Mouse (Mus musculus) neutrophil, adult 59 days (primary cell): ENCODE measurements around the gene Catip. TPM values are rescaled to one million over a fixed set of nuclear protein-coding genes. Genes with fewer than 3 reads are reported as not detected.

ENCODE experiments used
- total RNA-seq, 2 experiments: library from RNA; stranded (reverse); gene quantifications; 1 replicate in 1 of 2; 2 replicates in 1 of 2; pipeline ENCODE4 v1.2.4; 2023

The Catip gene
- total RNA-seq, result under 1 TPM in 1 of 2 experiments, not detected in 1; 0.18 TPM

DNA sequence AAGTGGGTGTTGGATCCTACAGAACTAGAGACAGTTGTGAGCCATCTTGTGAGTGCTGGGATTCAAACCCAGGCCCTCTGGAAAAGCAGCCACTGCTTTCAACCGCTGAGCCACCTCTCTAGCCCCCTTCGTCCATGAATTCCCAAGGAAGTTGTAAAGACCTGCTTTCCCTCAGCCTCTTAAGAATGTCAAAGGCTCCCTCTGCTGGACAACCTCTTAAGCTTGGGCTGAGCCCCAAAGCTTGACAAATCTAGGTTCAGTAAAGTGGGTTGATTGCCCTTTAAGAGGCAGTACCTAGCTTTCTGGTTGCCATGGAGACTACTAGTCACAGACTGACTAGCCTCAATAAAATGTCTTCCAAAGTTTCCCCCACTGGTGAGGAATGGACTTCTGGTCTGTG is at the start of gene Catip:
Gene Catip (plus strand): TSS at position 297 of the 400 bp plus-strand sequence.

GRCm38 (mm10) chr1:74374980-74375379 is 13.1 kb downstream of the Catip start, which contains the start of gene Slc11a1:
Slc11a1 (plus strand) TSS chr1:74375195.

GRCm38 (mm10) chr1:74390924-74391748 is 29.2 kb downstream of the Catip start, which contains the start of gene Ctdsp1:
Ctdsp1 (plus strand) TSS chr1:74391509.

DNA sequence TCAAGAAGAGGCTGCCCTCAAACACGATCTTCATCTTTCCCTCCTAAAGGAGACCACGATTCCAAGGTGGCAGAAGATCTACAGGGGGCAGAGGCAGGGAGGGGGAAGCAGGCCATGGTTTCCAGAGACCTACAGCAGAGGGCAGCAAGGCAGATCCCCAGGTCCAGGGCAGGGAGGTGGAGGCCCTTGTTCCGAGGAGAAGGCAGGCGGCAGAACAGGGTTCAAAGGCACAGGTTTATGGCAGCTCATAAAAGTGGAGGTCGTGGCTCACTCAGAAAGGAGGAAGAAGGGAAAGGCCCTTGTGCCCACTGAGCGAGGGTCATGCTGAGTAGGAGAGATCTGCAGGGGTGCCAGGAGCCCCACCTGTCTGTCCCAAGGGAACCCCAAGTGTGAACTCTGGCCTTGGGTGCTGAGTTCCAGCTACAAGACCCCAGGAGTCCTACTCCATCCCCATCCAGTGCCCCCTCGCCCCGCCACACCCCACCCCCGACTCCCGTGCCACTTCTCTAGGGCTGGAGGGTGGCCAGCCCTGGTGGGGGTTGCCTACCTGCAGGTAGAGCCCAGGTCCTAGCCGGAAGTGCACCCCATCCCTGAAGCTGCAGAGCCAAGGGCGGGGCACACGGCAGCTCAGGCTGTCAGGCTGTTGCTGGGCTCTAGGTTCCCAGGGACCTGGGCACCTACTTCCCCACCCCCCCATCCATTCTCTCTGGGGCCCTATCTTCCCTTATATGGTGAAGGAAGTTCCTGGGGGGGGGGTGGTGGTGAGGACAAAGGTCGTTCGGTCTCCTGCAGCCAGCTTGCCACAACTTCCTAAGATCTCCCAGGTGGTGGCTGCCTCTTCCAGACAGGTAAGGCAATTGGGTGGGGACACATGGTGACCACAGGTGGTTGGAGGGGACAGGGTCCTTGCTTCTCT is 46.9 kb downstream of the Catip start, which contains the start of gene Vil1:
Gene Vil1 (plus strand): TSS at position 788 of the 916 bp plus-strand sequence.

Other genes with a start within 250 kb of the Catip start
- gene Tns1, start 237.7 kb upstream of the Catip start, total RNA-seq, result 10 to 100 TPM in 1 of 2 experiments, 1 to 10 TPM in 1; 7.9 to 15.2 TPM
- 1 to 10 TPM; 3.2 to 4.6 TPM for gene Rufy4, start 236.6 kb upstream of the Catip start, total RNA-seq
- 100 to 1,000 TPM; 381 to 406 TPM for gene Cxcr2, start 208.1 kb upstream of the Catip start, total RNA-seq
- gene Cxcr1, start 167.5 kb upstream of the Catip start, total RNA-seq, result 1 to 10 TPM in 1 of 2 experiments, under 1 TPM in 1; 0.68 to 1.2 TPM
- gene Arpc2, start 126.0 kb upstream of the Catip start, total RNA-seq, result 100 to 1,000 TPM; 680 to 729 TPM
- gene Gpbar1, start 83.6 kb upstream of the Catip start, total RNA-seq, result under 1 TPM; 0.49 to 0.56 TPM
- 10 to 100 TPM; 65.6 to 68.3 TPM for gene Aamp, start 77.4 kb upstream of the Catip start, total RNA-seq
- 10 to 100 TPM; 12.1 to 15.3 TPM for gene Pnkd, start 77.2 kb upstream of the Catip start, total RNA-seq
- 10 to 100 TPM; 13.9 to 17.4 TPM for gene Tmbim1, start 56.5 kb upstream of the Catip start, total RNA-seq
- 100 to 1,000 TPM; 207 to 235 TPM for gene Slc11a1, start 13.1 kb downstream of the Catip start, total RNA-seq
- 100 to 1,000 TPM; 148 to 172 TPM for gene Ctdsp1, start 29.4 kb downstream of the Catip start, total RNA-seq
- under 1 TPM; 0.31 to 0.53 TPM for gene Vil1, start 47.3 kb downstream of the Catip start, total RNA-seq
- 10 to 100 TPM; 24.9 to 25.0 TPM for gene Cnot9, start 143.9 kb downstream of the Catip start, total RNA-seq
- gene Plcd4, start 180.8 kb downstream of the Catip start, total RNA-seq, result not detected
- gene Usp37, start 182.2 kb downstream of the Catip start, total RNA-seq, result 10 to 100 TPM; 15.6 to 15.7 TPM
- 10 to 100 TPM; 20.8 to 21.7 TPM for gene Zfp142, start 226.1 kb downstream of the Catip start, total RNA-seq
- 1 to 10 TPM; 7.8 to 8.1 TPM for gene Bcs1l, start 226.2 kb downstream of the Catip start, total RNA-seq
- 10 to 100 TPM; 47.7 to 49.1 TPM for gene Rnf25, start 239.3 kb downstream of the Catip start, total RNA-seq
- 1 to 10 TPM in 1 of 2 experiments, under 1 TPM in 1; 0.68 to 1.8 TPM for gene Stk36, start 239.3 kb downstream of the Catip start, total RNA-seq